Mouse (Mus musculus) MEL (cell line): ENCODE measurements around the gene Cacna1f. TPM values are rescaled to one million over a fixed set of nuclear protein-coding genes. Genes with fewer than 3 reads are reported as not detected.
A peak's percentile ranks its signal among the peaks of the same experiment; 100 is the strongest.

ENCODE experiments used
- DNase-seq: peaks from one replicate; pipeline ENCODE4 v3.0.0; 2011; ENCODE audit warnings: low read depth, low spot score
- H3K27ac ChIP-seq: 2 replicates; pipeline ENCODE4 v1.5.1; 2012; ENCODE audit warnings: low read depth, mild to moderate bottlenecking, control low read depth, low read length, moderate library complexity; ENCODE audit not compliant: control insufficient read depth
- H3K27me3 ChIP-seq, 2 experiments: fragments of 150-350 bp in 1 of 2; sonication (generic) in 1 of 2; 2 replicates each; pipeline ENCODE4 v1.6.1; 2012; ENCODE audit warnings: low read length in 2 of 2, mild to moderate bottlenecking in 2 of 2, improper control_type of control experiment in 1 of 2, moderate library complexity in 1 of 2; ENCODE audit not compliant: insufficient read depth in 2 of 2, control insufficient read depth in 1 of 2
- H3K36me3 ChIP-seq, 2 experiments: 2 replicates each; pipeline ENCODE4 v1.6.1; 2012 to 2014; ENCODE audit warnings: low read length in 2 of 2, improper control_type of control experiment in 1 of 2, inconsistent platforms in 1 of 2, mild to moderate bottlenecking in 1 of 2; ENCODE audit not compliant: insufficient read depth in 2 of 2, control insufficient read depth in 1 of 2
- H3K4me1 ChIP-seq, 2 experiments: fragments of 150-350 bp in 1 of 2; sonication (generic) in 1 of 2; 2 replicates each; pipeline ENCODE4 v1.6.1; 2012; ENCODE audit warnings: low read length in 2 of 2, improper control_type of control experiment in 1 of 2, mild to moderate bottlenecking in 1 of 2; ENCODE audit not compliant: insufficient read depth in 2 of 2, control insufficient read depth in 1 of 2
- H3K4me3 ChIP-seq, 2 experiments: fragments of 150-350 bp in 1 of 2; sonication (generic) in 1 of 2; 2 replicates each; pipeline ENCODE4 v1.5.1; 2012; ENCODE audit warnings: low read depth in 2 of 2, low read length in 2 of 2, mild to moderate bottlenecking in 2 of 2, moderate library complexity in 2 of 2, control low read depth in 1 of 2, improper control_type of control experiment in 1 of 2; ENCODE audit not compliant: control insufficient read depth in 1 of 2, insufficient read depth in 1 of 2
- H3K79me2 ChIP-seq: 2 replicates; pipeline ENCODE4 v1.6.1; 2012; ENCODE audit warnings: mild to moderate bottlenecking, low read length, moderate library complexity; ENCODE audit not compliant: control insufficient read depth, poor library complexity, insufficient read depth
- H3K9ac ChIP-seq: 2 replicates; pipeline ENCODE4 v1.6.1; 2012; ENCODE audit warnings: low read depth, mild to moderate bottlenecking, control low read depth, low read length, moderate library complexity; ENCODE audit not compliant: control insufficient read depth, poor library complexity, severe bottlenecking
- H3K9me3 ChIP-seq: fragments of 150-350 bp; sonication (generic); replicated peaks from 2 replicates; pipeline ENCODE4 v1.6.1; 2012; ENCODE audit warnings: mild to moderate bottlenecking, low read length, improper control_type of control experiment, moderate library complexity; ENCODE audit not compliant: insufficient read depth
- CTCF ChIP-seq, 3 experiments: IDR thresholded peaks in 2 of 3; conservative IDR thresholded peaks in 1 of 3; 2 replicates each; pipeline ENCODE4 v1.5.1; 2011 to 2012; ENCODE audit warnings: low read length in 3 of 3, low read depth in 2 of 3, mild to moderate bottlenecking in 2 of 3, improper control_type of control experiment in 1 of 3, inconsistent platforms in 1 of 3, mixed read lengths in 1 of 3, moderate library complexity in 1 of 3; ENCODE audit not compliant: control insufficient read depth in 1 of 3, insufficient read depth in 1 of 3, poor library complexity in 1 of 3, severe bottlenecking in 1 of 3
- EP300 ChIP-seq, 2 experiments: IDR thresholded peaks; 2 replicates each; pipeline ENCODE4 v1.6.1; 2011; ENCODE audit warnings: improper control_type of control experiment in 2 of 2, low read length in 2 of 2, low read depth in 1 of 2, mild to moderate bottlenecking in 1 of 2
- ETS1 ChIP-seq: IDR thresholded peaks from 2 replicates; pipeline ENCODE4 v1.6.1; 2012; ENCODE audit warnings: low read depth, mild to moderate bottlenecking, inconsistent platforms, low read length, improper control_type of control experiment, moderate library complexity
- GABPA ChIP-seq: IDR thresholded peaks from 2 replicates; pipeline ENCODE4 v1.6.1; 2012; ENCODE audit warnings: low read depth, mild to moderate bottlenecking, inconsistent platforms, low read length, improper control_type of control experiment, moderate library complexity
- GATA1 ChIP-seq: IDR thresholded peaks from 2 replicates; pipeline ENCODE4 v1.6.1; 2011; ENCODE audit warnings: low read depth, low read length, improper control_type of control experiment
- JUND ChIP-seq: IDR thresholded peaks from 2 replicates; pipeline ENCODE4 v1.6.1; 2011; ENCODE audit warnings: low read depth, mild to moderate bottlenecking, improper control_type of control experiment, low read length
- KAT2A ChIP-seq: conservative IDR thresholded peaks from 2 replicates; pipeline ENCODE4 v1.6.1; 2012; ENCODE audit warnings: low read depth, low read length, improper control_type of control experiment, inconsistent platforms
- MAZ ChIP-seq: IDR thresholded peaks from 2 replicates; pipeline ENCODE4 v1.6.1; 2012; ENCODE audit warnings: low read depth, mild to moderate bottlenecking, inconsistent platforms, low read length, improper control_type of control experiment
- NELFE ChIP-seq: IDR thresholded peaks from 2 replicates; pipeline ENCODE4 v1.6.1; 2011; ENCODE audit warnings: low read depth, low read length, improper control_type of control experiment
- POLR2A ChIP-seq, 2 experiments: IDR thresholded peaks; 2 replicates each; pipeline ENCODE4 v1.6.1; 2011 to 2012; ENCODE audit warnings: low read length in 2 of 2, mild to moderate bottlenecking in 2 of 2, control low read depth in 1 of 2, improper control_type of control experiment in 1 of 2, low read depth in 1 of 2, moderate library complexity in 1 of 2; ENCODE audit not compliant: control insufficient read depth in 1 of 2, insufficient read depth in 1 of 2, poor library complexity in 1 of 2
- RCOR1 ChIP-seq: IDR thresholded peaks from 2 replicates; pipeline ENCODE4 v1.6.1; 2012; ENCODE audit warnings: low read depth, mild to moderate bottlenecking, inconsistent platforms, low read length, improper control_type of control experiment
- TAL1 ChIP-seq: IDR thresholded peaks from 2 replicates; pipeline ENCODE4 v1.6.1; 2012; ENCODE audit warnings: mild to moderate bottlenecking, inconsistent platforms, low read length, moderate library complexity, mixed read lengths
- TCF12 ChIP-seq: IDR thresholded peaks from 2 replicates; pipeline ENCODE4 v1.6.1; 2014; ENCODE audit warnings: low read depth, mild to moderate bottlenecking, inconsistent platforms, low read length, improper control_type of control experiment, moderate library complexity
- ZKSCAN1 ChIP-seq: IDR thresholded peaks from 2 replicates; pipeline ENCODE4 v1.6.1; 2012; ENCODE audit warnings: low read depth, mild to moderate bottlenecking, inconsistent platforms, low read length, improper control_type of control experiment, moderate library complexity
- ZMIZ1 ChIP-seq: IDR thresholded peaks from 2 replicates; pipeline ENCODE4 v1.6.1; 2012; ENCODE audit warnings: low read depth, mild to moderate bottlenecking, inconsistent platforms, low read length, improper control_type of control experiment, moderate library complexity
- ZNF384 ChIP-seq: IDR thresholded peaks from 2 replicates; pipeline ENCODE4 v1.6.1; 2012; ENCODE audit warnings: low read depth, mild to moderate bottlenecking, inconsistent platforms, low read length, improper control_type of control experiment
- polyA plus RNA-seq, 2 experiments: library from polyadenylated mRNA; stranded (reverse) in 1 of 2; unstranded in 1 of 2; fragments of >175 nt in 1 of 2; fragments of >200 nt in 1 of 2; gene quantifications; 2 replicates each; pipeline versions ENCODE4 v1.2.1 to v1.2.4; 2012; ENCODE audit warnings: low replicate concordance in 2 of 2, low read depth in 1 of 2; ENCODE audit not compliant: insufficient read length in 2 of 2, insufficient read depth in 1 of 2, missing spikeins in 1 of 2
- total RNA-seq: library from RNA; depleted of rRNA; stranded (reverse); fragments of 300-350 nt; gene quantifications from 2 replicates; pipeline ENCODE4 v1.2.3, GENCODE M21; 2012

Gene Cacna1f
- total and polyA plus RNA-seq, 3 experiments, result 0.17 TPM; not detected in 2

- no peak overlapping the region for H3K27ac ChIP-seq
- peak overlapping the region; percentile 32; the same call in 1 of the 2 replicates for H3K9ac ChIP-seq
- peaks cover 0 to 12% of the 10 kb centered on the region in 2 experiments; a peak in 2 of 4 replicates for H3K4me1 ChIP-seq
- TF ChIP-seq EP300 (IDR thresholded peaks at IDR 0.05; ENCODE audit: low read depth in 1 of 2, low read length in 2 of 2) (no peak), ZMIZ1 (peak; percentile 47; the same call in 1 of the 2 replicates), ZNF384 (no peak), JUND (no peak), POLR2A (IDR thresholded peaks at IDR 0.05; ENCODE audit: control insufficient read depth in 1 of 2, insufficient read depth in 1 of 2, low read depth in 1 of 2, low read length in 2 of 2, poor library complexity in 1 of 2) (no peak), RCOR1 (no peak)
- TF ChIP-seq, all 39 proteins: peak for 1
- peaks cover 0 to 5% of the 10 kb centered on the region in 2 experiments; a peak in 3 of 4 replicates for H3K36me3 ChIP-seq
- peaks cover 0 to 2% of the 10 kb centered on the region in 2 experiments; a peak in 1 of 4 replicates for H3K27me3 ChIP-seq
- no peak for DNase-seq
- peak overlapping the region; percentile 49 to 66 for H3K4me3 ChIP-seq
- no peaks in the 10 kb centered on the region for H3K9me3 ChIP-seq
- H3K79me2 ChIP-seq, result peaks cover 5% of the 10 kb centered on the region; the same call in 1 of the 2 replicates
Measured at GRCm38 (mm10) chrX:7605575-7605941, 1.3 kb upstream of the Cacna1f start.

GRCm38 (mm10) chrX:7610035-7610434, 3.2 kb downstream of the Cacna1f start:
- TF ChIP-seq GABPA (no peak), CTCF (IDR thresholded peaks at IDR 0.05 in 2 of 3, conservative IDR thresholded peaks at IDR 0.05 in 1 of 3; ENCODE audit: control insufficient read depth in 1 of 3, insufficient read depth in 1 of 3, low read depth in 2 of 3, low read length in 3 of 3, poor library complexity in 1 of 3, severe bottlenecking in 1 of 3) (no peak), MAZ (no peak), ZKSCAN1 (no peak), TCF12 (no peak), TAL1 (no peak), KAT2A (no peak), ETS1 (no peak), NELFE (no peak), GATA1 (no peak)
- Histone ChIP-seq H3K27me3 (peaks cover 0 to 7% of the 10 kb centered on the region in 2 experiments; a peak in 2 of 4 replicates), H3K4me3 (no peak overlapping the region)

More at GRCm38 (mm10) chrX:7610035-7610434, 3.2 kb downstream of the Cacna1f start:
- Histone ChIP-seq H3K9ac (no peak overlapping the region), H3K9me3 (no peaks in the 10 kb centered on the region), H3K4me1 (peaks cover 0 to 4% of the 10 kb centered on the region in 2 experiments; a peak in 1 of 4 replicates), H3K36me3 (peaks cover 0 to 2% of the 10 kb centered on the region in 2 experiments; a peak in 2 of 4 replicates), H3K79me2 (no peaks in the 10 kb centered on the region), H3K27ac (no peak overlapping the region)
- no peak for DNase-seq
